Mouse (Mus musculus) mature B cell (primary cell): ENCODE measurements around the gene Msi1.
"Not testable (repeated sequence)": the region's sequence is repeated elsewhere in the genome, so short reads cannot be mapped to it uniquely, and the experiment has no call there.

Source experiments
- in situ Hi-C: fragments of 300-500 bp; cut with MboI; formaldehyde crosslinking; loops from 2 replicates; pipeline ENCODE4 v1.14.3; 2019

The Msi1 gene

DNA sequence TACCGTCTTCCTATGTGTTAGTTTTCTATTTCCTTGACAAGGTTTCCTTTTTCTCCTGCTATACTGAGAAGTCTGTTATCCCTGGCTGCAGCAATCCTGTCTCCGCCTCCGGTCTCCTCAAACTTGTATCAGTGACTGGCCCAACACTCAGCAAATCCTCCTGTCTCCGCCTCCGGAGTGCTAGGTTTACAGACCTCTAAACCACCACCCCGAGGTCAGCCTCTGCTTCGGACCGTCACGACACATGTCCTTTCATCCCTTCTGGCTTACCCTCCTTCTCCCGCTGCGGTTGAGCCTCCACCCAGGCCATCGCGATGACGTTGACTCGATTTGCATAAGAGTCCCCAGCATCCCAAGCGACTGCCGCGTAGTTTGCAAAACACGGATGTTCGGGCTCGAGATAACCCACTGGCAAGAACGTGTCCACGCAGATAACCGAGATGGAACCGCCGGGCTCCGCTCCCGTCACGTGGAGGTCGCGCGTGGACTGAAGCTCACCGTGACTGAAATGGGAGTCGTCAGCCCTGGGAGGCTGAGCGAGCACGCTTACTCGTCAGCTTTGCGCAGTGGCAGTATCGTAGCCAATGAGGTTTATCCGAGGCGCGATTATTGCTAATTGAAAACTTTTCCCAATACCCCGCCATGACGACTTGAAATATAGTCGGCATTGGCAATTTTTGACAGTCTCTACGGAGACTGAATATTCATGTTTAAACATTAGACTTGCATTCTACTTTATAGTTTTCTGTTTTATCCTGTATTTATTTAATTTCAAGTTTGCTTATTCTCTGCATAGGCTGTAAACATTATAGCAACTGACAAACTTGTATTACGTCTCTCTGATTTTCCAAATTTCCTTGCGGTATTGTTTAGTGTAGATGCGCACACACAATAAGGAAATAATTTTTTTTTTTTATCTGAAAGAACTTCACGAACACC lies 60.6 kb downstream of the Msi1 start:
- in situ Hi-C loops = no loop called here

DNA sequence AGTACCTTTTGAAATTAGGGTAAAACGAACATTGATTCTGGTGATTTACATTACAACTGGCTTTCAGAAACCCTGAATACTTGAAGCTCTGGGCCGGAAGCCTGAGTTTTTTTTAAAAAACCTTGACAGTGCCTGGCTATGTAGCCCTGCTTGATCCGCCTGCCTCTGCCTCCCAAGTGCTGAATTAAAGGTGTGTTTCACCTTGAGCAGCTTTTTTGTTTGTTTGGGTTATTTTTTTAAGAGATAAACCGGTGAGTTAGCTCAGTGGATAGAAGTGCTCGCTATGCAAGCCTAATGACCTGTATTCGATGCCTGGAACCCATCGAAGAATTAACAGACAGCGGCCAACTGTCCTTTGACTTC lies 61.2 kb downstream of the Msi1 start:
- in situ Hi-C loops = no loop called here

DNA sequence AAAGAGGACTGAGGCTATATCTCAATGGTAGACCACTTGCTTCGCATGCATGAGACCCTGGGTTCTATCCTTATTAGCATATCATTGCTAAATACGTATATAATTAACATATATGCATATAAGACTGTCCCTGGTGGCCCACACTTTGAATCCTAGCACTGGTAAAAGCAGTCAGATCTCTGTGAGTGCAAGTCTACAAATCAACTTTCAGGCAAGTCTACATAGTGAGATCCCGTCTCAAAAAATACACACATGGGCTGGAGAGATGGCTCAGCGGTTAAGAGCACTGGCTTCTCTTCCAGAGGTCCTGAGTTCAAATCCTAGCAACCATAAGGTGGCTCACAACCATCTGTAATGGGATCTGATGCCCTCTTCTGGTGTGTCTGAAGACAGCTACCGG lies 61.7 kb downstream of the Msi1 start:
- in situ Hi-C loops = no loop called here

DNA sequence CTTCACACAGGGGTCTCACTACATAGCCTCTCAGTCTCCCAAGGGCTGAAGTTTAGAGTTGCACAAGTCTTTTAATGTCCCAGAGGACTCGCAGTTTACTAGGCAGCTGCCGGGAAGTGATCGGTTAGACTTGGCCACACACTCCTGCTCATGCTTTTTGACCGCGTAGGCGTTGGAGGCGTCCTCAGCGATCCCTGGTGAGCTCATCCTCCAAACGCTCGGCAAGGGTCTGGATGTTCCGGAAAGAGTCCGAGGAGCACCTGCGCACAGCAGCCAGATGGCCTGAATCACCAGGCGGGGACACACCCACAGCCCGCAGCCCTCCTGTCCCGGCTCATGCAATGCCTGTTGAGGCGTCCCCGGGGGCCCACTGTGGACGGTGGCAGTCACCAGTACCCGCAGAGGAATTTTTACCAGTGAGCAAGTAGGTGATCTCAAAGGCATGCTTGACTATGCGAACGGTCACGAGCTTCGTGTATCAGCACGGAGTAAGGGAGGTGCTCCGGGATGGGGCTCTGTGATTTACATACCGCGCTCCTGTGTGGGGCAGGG lies 62.4 kb downstream of the Msi1 start:
- in situ Hi-C loops = no loop called here

DNA sequence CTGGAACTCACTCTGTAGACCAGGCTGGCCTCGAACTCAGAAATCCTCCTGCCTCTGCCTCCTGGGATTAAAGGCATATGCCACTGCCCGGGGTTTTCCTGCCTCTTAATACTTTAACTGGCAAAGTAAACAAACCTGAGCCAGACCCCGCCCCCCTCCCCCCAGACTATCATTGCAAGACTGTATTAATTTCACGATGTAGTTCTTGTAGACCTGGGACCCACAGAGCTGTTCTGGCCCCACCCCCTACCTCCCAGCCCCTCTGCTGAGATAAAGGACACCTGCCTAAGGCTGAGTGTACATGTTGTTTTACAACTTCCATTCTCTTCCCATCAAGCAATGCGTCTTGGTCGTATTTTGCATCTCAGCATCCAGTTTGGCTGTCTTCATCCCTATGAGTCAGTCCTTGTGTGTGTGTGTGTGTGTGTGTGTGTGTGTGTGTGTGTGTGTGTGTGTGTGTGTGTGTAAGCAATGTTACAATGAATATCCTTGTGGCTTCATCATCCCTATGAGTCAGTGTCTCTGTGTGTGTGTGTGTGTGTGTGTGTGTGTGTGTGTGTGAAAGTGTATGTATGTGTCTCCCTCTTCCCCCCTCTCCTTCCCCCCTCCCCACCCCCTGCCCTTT lies 63.4 kb downstream of the Msi1 start:
- in situ Hi-C loops = no loop called here

DNA sequence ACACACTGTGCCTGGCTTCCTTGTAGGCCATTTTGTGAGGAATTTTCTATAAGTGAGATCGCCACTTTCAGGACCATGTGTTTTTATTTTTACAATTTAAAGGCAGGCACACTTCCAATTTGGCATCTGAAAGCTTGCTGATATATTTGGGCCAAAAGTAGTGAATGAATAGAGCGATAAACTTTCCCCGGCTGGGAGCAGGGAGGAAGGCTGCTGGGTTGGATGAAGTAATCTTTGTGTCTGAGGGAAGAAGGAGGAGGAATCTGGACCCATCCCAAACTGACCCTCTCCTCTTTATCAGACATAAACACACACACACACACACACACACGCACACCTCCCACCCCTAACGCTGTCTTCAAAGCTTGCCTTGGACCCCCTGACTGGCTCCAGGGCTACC lies 64.0 kb downstream of the Msi1 start:
- in situ Hi-C loops = no loop called here

DNA sequence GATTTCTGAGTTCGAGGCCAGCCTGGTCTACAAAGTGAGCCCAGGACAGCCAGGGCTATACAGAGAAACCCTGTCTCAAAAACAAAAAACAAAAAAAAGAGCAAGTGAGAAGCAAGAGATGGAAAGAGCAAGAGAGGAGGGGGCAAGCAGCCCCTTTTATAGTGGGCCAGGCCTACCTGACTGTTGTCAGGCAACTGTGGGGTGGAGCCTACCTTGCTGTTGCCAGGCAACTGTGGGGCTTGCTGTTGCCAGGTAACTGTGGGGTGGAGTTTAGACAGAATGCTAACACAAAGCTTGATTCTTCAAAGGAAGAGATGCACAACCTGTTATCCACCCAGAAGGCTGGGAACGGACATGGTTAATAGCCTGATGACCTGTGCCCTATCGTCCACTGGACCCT lies 66.2 kb downstream of the Msi1 start:
- in situ Hi-C loops = not testable (repeated sequence)

DNA sequence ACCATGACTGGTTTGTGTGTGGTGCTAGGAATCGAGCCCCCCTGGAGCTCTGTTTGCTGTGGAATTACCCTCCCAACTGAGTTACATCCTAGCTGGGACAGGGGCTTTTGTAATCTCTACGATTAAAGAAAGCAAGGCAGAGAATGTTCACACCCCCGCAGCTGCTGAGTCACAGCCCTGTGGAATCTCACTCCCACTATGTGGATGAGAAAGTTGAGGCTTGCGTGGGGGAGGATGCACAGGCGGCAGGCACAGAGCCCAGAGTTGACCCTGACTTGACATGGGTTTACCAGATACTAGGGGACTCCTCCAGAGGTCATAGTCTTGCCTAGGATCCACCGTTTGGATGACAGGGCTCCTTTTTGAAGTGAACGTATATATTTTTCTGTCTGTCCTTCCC lies 67.6 kb downstream of the Msi1 start:
- in situ Hi-C loops = no loop called here

DNA sequence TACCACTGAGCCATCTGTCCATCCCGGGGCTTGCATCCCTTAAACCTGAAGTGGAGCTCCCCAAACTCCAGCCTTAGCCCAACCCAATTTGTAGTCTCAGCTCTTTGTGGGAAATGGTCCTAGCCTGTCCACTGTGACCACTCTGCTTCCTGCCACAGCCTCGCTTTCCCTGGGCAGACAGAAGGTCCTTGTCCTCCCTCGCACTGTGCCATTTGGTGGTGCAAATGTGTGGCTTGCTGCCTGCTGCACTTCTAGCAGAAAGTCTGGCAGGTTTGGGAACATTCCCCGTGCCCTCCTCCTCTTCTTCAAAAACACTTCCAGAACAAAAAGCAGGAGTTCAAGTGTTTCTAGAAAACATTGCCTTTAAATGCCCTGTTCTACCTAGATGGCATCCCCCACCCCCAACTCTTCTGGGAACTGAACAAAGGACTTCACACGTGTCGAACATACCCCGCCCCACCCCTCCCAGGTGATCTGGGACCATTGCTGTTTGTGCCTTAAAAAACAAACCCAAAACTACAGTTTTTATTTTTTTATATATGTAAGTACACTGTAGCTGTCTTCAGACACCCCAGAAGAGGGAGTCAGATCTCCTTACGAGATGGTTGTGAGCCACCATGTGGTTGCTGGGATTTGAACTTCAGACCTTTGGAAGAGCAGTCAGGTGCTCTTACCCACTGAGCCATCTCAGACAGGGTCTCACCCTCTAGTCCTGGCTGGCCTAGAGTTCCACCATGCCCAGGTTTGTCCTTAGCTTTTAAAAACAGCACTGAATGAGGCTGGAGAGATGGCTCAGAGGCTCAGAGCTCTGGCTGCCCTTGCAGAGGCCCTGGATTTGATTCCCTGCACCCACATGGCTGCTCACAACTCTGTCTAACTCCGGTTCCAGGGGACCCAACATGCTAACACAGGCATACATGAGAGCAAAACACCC lies 69.2 kb downstream of the Msi1 start:
- in situ Hi-C loops = no loop called here

DNA sequence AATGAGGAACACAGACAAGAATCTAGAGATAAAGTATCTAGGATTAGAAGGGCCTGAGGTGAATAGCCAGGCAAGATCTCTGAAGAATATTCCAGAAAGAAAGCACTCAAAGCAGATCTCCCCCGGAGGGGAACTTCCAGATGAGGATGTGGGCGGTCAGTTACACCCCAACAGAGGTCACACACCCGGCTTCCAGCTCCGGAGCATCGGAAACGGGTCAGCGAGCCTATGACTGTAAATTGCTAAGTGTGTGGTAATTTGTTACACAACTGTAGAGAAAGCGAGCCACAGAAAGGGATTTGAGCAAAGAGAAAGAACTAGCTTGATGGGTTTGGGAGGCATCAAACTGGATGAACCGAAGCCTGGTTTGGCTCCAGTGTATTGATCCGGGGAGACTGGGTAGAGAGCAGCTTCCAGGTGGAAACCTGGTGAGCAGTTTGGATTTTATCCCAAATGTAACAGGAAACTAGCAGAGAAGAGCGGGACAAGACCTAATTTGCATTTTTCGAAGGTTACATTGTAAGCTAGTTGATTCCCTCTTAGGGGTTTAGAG lies 71.1 kb downstream of the Msi1 start:
- in situ Hi-C loops = loop anchor here (5.0 kb wide), 1 partner anchor 42 kb away; no protein-coding TSS in a partner anchor

DNA sequence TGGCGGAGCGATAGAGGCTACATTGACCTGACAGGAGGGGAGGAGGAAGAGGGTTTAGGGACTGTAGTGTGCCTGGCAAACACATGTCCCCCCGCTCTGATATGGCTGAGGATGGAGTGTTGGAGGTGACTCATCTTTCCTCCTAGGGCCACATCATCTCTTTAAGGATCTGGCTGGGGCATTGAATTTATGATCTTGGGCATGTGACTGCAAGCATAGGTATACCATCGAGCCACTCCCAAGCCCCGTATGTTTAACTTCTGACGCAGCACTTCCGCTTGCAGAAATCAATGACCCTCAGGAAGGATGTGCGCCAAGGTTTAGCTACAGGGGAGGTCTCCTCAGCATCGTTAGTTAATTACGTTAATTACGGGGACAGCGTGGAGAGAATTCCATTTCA lies 73.6 kb downstream of the Msi1 start:
- in situ Hi-C loops = loop anchor here (5.0 kb wide), 1 partner anchor 39 kb away; no protein-coding TSS in a partner anchor
